24 mouse cellular contexts compared by ENCODE assay signal in genomic region chr3:100810461-100810860, GRCm38 (mm10). TPM values are rescaled to one million over a fixed set of nuclear protein-coding genes. Genes with fewer than 3 reads are reported as not detected.
DNase-seq lines count a peak whose midpoint lies in the region; ATAC-seq and TF ChIP-seq lines count a peak whose summit lies in the region.
"Had no signal": no experiment of that assay in that cellular context is flagged by ENCODE, and none has a peak within 500 bp of the region (broad histone marks: within the 10 kb centered on the region; RNA-seq: fewer than 3 reads in every experiment).

No protein-coding gene starts in this region.

- no peak overlapping the region for H3K4me2 ChIP-seq in intestine, embryonic 15.5 days (replicated peaks)
- H3K4me2 ChIP-seq in intestine, embryonic 16.5 days (ENCODE audit: low read depth, low read length): no peak overlapping the region
- H3K4me2 ChIP-seq in intestine, postnatal 0 days (replicated peaks; ENCODE audit: low read depth): no peak overlapping the region
- H3K4me2 ChIP-seq: heart, embryonic 11.5 days; liver, embryonic 13.5 days; lung, embryonic 15.5 days; midbrain, embryonic 12.5 days had no signal

- no peak overlapping the region for H3K27ac ChIP-seq in intestine, embryonic 15.5 days
- H3K27ac ChIP-seq in intestine, embryonic 16.5 days (ENCODE audit: low read length): no peak overlapping the region
- H3K27ac ChIP-seq in liver, adult 2 months (replicated peaks; ENCODE audit: insufficient read depth, low read depth, low read length): no peak overlapping the region
- H3K27ac ChIP-seq in intestine, postnatal 0 days (ENCODE audit: low read depth, low read length): no peak overlapping the region
- H3K27ac ChIP-seq: forebrain, embryonic 10.5 days; layer of hippocampus, adult 2 months; liver, embryonic 13.5 days; lung, embryonic 15.5 days; macrophage; midbrain, embryonic 12.5 days had no signal

- WGBS in intestine, embryonic 15.5 days: 36% methylated on average over 2 of the region's 2 CpGs
- WGBS in intestine, embryonic 16.5 days: 36% methylated on average over 2 of the region's 2 CpGs
- 26% methylated on average over 2 of the region's 2 CpGs for WGBS in liver, adult 2 months
- 31% methylated on average over 2 of the region's 2 CpGs for WGBS in intestine, postnatal 0 days

- no peaks in the 10 kb centered on the region for H3K9me3 ChIP-seq in intestine, embryonic 15.5 days
- no peaks in the 10 kb centered on the region for H3K9me3 ChIP-seq in intestine, embryonic 16.5 days (ENCODE audit: control insufficient read depth, low read length)
- H3K9me3 ChIP-seq in intestine, postnatal 0 days (ENCODE audit: control insufficient read depth): no peaks in the 10 kb centered on the region
- H3K9me3 ChIP-seq: forebrain, embryonic 10.5 days; liver, embryonic 13.5 days; lung, embryonic 15.5 days; midbrain, embryonic 12.5 days had no signal

- peak; percentile 53 for DNase-seq in liver, adult 2 months (ENCODE audit: extremely low read depth, low read depth, low spot score)
- no peak for DNase-seq in liver
- no peak for DNase-seq in natural killer cell, adult 2 months (ENCODE audit: low spot score in 2 of 2)
- DNase-seq: cerebellum, adult 11-12 months; cerebellum, postnatal 25 days; forebrain, postnatal 0 days; heart, postnatal 10 days; layer of hippocampus, postnatal 36 days; liver, embryonic 13.5 days; thymus, postnatal 36 days had no signal

- no peak for TF ChIP-seq CTCF in liver, adult 2 months (IDR thresholded peaks at IDR 0.05; ENCODE audit: low read depth, low read length)
- TF ChIP-seq CTCF in intestine, postnatal 0 days (IDR thresholded peaks at IDR 0.05; ENCODE audit: low read depth): no peak

- no peaks in the 10 kb centered on the region for H3K4me1 ChIP-seq in intestine, embryonic 15.5 days (replicated peaks)
- H3K4me1 ChIP-seq in intestine, embryonic 16.5 days (ENCODE audit: control insufficient read depth, insufficient read depth, low read length): no peaks in the 10 kb centered on the region
- peaks cover 1% of the 10 kb centered on the region; the same call in 1 of the 2 replicates for H3K4me1 ChIP-seq in liver, adult 2 months (ENCODE audit: control insufficient read depth, insufficient read depth, low read length)
- no peaks in the 10 kb centered on the region for H3K4me1 ChIP-seq in intestine, postnatal 0 days (replicated peaks; ENCODE audit: control insufficient read depth, insufficient read depth, low read length)
- H3K4me1 ChIP-seq: forebrain, embryonic 10.5 days; lung, embryonic 15.5 days; midbrain, embryonic 12.5 days had no signal

- peak; percentile 36; the same call in 1 of the 2 replicates for ATAC-seq in intestine, embryonic 15.5 days
- no peak; the same call in 1 of the 2 replicates for ATAC-seq in intestine, embryonic 16.5 days
- ATAC-seq in intestine, postnatal 0 days: peak; percentile 36; the same call in 1 of the 2 replicates
- ATAC-seq in megakaryocyte-erythroid progenitor cell, adult 5-6 weeks (replicated peaks; ENCODE audit: low FRiP score, low TSS enrichment, poor library complexity, severe bottlenecking): no peak
- ATAC-seq: forebrain, postnatal 0 days had no signal

- H3K9ac ChIP-seq in intestine, embryonic 15.5 days: no peak overlapping the region
- H3K9ac ChIP-seq in intestine, embryonic 16.5 days (ENCODE audit: low read depth, low read length): no peak overlapping the region
- H3K9ac ChIP-seq in liver, adult 2 months (ENCODE audit: low read depth, low read length): no peak overlapping the region
- H3K9ac ChIP-seq in intestine, postnatal 0 days (ENCODE audit: low read depth, low read length): no peak overlapping the region
- H3K9ac ChIP-seq: forebrain, postnatal 0 days; liver, embryonic 13.5 days; lung, embryonic 15.5 days; midbrain, embryonic 12.5 days had no signal

- H3K4me3 ChIP-seq in intestine, embryonic 15.5 days (replicated peaks): no peak overlapping the region
- H3K4me3 ChIP-seq in intestine, embryonic 16.5 days (ENCODE audit: low read length): no peak overlapping the region
- H3K4me3 ChIP-seq in liver, adult 2 months (ENCODE audit: insufficient read depth, low read depth, low read length): no peak overlapping the region
- no peak overlapping the region for H3K4me3 ChIP-seq in intestine, postnatal 0 days (ENCODE audit: low read depth, low read length)
- H3K4me3 ChIP-seq: forebrain, embryonic 10.5 days; layer of hippocampus, adult 2 months; liver, embryonic 13.5 days; lung, embryonic 15.5 days; midbrain, embryonic 12.5 days had no signal

- H3K36me3 ChIP-seq in intestine, embryonic 15.5 days: no peaks in the 10 kb centered on the region
- no peaks in the 10 kb centered on the region for H3K36me3 ChIP-seq in intestine, embryonic 16.5 days (ENCODE audit: control insufficient read depth, insufficient read depth, low read length)
- no peaks in the 10 kb centered on the region for H3K36me3 ChIP-seq in liver, adult 2 months (ENCODE audit: control insufficient read depth, insufficient read depth, low read length)
- no peaks in the 10 kb centered on the region for H3K36me3 ChIP-seq in intestine, postnatal 0 days (ENCODE audit: control insufficient read depth, insufficient read depth)
- H3K36me3 ChIP-seq: forebrain, embryonic 10.5 days; liver, embryonic 13.5 days; lung, embryonic 15.5 days; midbrain, embryonic 12.5 days had no signal

- H3K79me2 ChIP-seq in liver, adult 2 months (ENCODE audit: control insufficient read depth, insufficient read depth, low read length): no peaks in the 10 kb centered on the region

- no peak for TF ChIP-seq POLR2A in liver, adult 2 months (IDR thresholded peaks at IDR 0.05; ENCODE audit: extremely low read depth, insufficient read depth, low read length)

- H3K27me3 ChIP-seq in intestine, embryonic 15.5 days (replicated peaks): no peaks in the 10 kb centered on the region
- H3K27me3 ChIP-seq in intestine, embryonic 16.5 days (replicated peaks; ENCODE audit: control insufficient read depth, insufficient read depth, low read length): no peaks in the 10 kb centered on the region
- no peaks in the 10 kb centered on the region for H3K27me3 ChIP-seq in liver, adult 2 months (ENCODE audit: control insufficient read depth, insufficient read depth, low read length)
- no peaks in the 10 kb centered on the region for H3K27me3 ChIP-seq in intestine, postnatal 0 days (replicated peaks; ENCODE audit: control insufficient read depth, insufficient read depth, low read length)
- H3K27me3 ChIP-seq: CH12.LX; liver, embryonic 13.5 days; lung, embryonic 15.5 days; midbrain, embryonic 12.5 days had no signal

RNA-seq across cellular contexts. Expression of gene Vtcn1, which starts 14.8 kb away (rescaled TPM):
- 0.38 and 0.42 TPM in 2 replicates for polyA plus RNA-seq in intestine, embryonic 15.5 days (2015; fragmentation: Nextera tagmentation; extraction: Ambion mirVana)
- 0.29 and 0.33 TPM in 2 replicates for polyA plus RNA-seq in intestine, embryonic 16.5 days (2015; fragmentation: Nextera tagmentation; extraction: Ambion mirVana)
- 0.20 and 0.55 TPM in 2 replicates for total RNA-seq in liver, adult 2 months (2014; rRNA removed)
- 0.24 and 0.61 TPM in 2 replicates for polyA plus RNA-seq in liver, adult 2 months (2012; rRNA removed)
- 0.08 and 0.18 TPM in 2 replicates for polyA plus RNA-seq in intestine, postnatal 0 days (2015; fragmentation: Nextera tagmentation; extraction: Ambion mirVana)
- not detected in 2 replicates for total RNA-seq in megakaryocyte-erythroid progenitor cell, adult 5-6 weeks (2014; fragmentation: Nextera tagmentation)
- not detected in 2 replicates for total RNA-seq in megakaryocyte-erythroid progenitor cell, adult 5-6 weeks (2017)
- total RNA-seq: forebrain, postnatal 0 days; granulocyte monocyte progenitor cell, adult 5-6 weeks; layer of hippocampus, adult 2 months; layer of hippocampus, postnatal 36 days; MEL had no signal
- polyA plus RNA-seq: forebrain, embryonic 10.5 days; forebrain, postnatal 0 days; heart, embryonic 11.5 days; liver, embryonic 13.5 days; macrophage; neural tube, embryonic 14.5 days had no signal

Comparison
In these comparisons a context has a peak if more than half of its experiments do, and no peak if none do; other contexts are left out.
1. ATAC-seq: peak in intestine, embryonic 15.5 days (single experiment) and intestine, postnatal 0 days (single experiment); none in intestine, embryonic 16.5 days (single experiment) and megakaryocyte-erythroid progenitor cell, adult 5-6 weeks (single experiment).